8 mouse cellular contexts compared by ENCODE assay signal in the genomic region with DNA sequence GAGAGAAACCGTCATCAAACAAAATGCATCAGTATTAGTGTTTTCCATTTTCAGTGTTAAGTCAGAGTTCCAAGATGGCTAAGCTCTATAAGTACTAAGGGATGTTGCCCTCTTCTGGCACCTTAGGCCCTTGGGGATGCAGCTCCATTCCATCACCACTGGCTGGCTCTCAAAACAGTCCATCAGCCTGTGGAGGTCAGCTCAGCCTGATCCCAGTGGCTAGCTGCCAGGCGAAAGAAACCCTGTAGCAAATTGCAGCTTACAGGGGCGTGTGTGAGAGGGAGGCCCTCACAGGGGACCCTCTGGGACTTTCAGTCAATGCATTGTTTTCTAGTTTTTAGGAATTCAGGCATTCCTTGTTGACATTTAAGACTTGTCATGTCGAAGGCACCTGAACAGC. TPM values are rescaled to one million over a fixed set of nuclear protein-coding genes. Genes with fewer than 3 reads are reported as not detected.
DNase-seq lines count a peak whose midpoint lies in the region; ATAC-seq and TF ChIP-seq lines count a peak whose summit lies in the region.

No protein-coding gene starts in this region.

- ATAC-seq in hindbrain, embryonic 12.5 days (ENCODE audit: low FRiP score): peak; percentile 43; the same call in 1 of the 2 replicates

- H3K9me3 ChIP-seq in hindbrain, embryonic 12.5 days (replicated peaks): no peaks in the 10 kb centered on the region
- H3K9me3 ChIP-seq in hindbrain, embryonic 10.5 days: no peaks in the 10 kb centered on the region

- TF ChIP-seq CTCF in left cerebral cortex, adult 2 months (IDR thresholded peaks at IDR 0.05): no peak; the same call in 1 of the 2 replicates

- H3K4me1 ChIP-seq in hindbrain, embryonic 12.5 days: peaks cover 6% of the 10 kb centered on the region; the same call in 1 of the 2 replicates
- H3K4me1 ChIP-seq in hindbrain, embryonic 10.5 days (replicated peaks): no peaks in the 10 kb centered on the region

- no peak overlapping the region for H3K4me2 ChIP-seq in hindbrain, embryonic 12.5 days (replicated peaks)

- no peaks in the 10 kb centered on the region for H3K27me3 ChIP-seq in hindbrain, embryonic 12.5 days
- H3K27me3 ChIP-seq in hindbrain, embryonic 10.5 days (ENCODE audit: insufficient read depth, poor library complexity, severe bottlenecking): no peaks in the 10 kb centered on the region

- DNase-seq in hindbrain, embryonic 10.5 days (ENCODE audit: low spot score): no peak
- DNase-seq in adrenal gland, adult 2 months: peak; percentile 56
- peak; percentile 20 to 39 for DNase-seq in gastrocnemius, postnatal 4 days (ENCODE audit: low spot score in 2 of 2)
- peak; percentile 45 to 47 for DNase-seq in kidney, postnatal 25 days
- DNase-seq in spleen, postnatal 14 days (ENCODE audit: low spot score in 2 of 2): no peak
- DNase-seq in frontal cortex, postnatal 25 days (ENCODE audit: low spot score in 2 of 2): no peak
- no peak for DNase-seq in left cerebral cortex, adult 2 months (ENCODE audit: extremely low spot score in 1 of 2, low spot score in 2 of 2)

- WGBS in hindbrain, embryonic 12.5 days: 36% methylated on average over 3 of the region's 4 CpGs
- 53% methylated on average over 4 of the region's 4 CpGs for WGBS in hindbrain, embryonic 10.5 days

- no peaks in the 10 kb centered on the region for H3K36me3 ChIP-seq in hindbrain, embryonic 12.5 days
- H3K36me3 ChIP-seq in hindbrain, embryonic 10.5 days: no peaks in the 10 kb centered on the region

- no peak overlapping the region for H3K4me3 ChIP-seq in hindbrain, embryonic 12.5 days
- no peak overlapping the region for H3K4me3 ChIP-seq in hindbrain, embryonic 10.5 days
- no peak overlapping the region for H3K4me3 ChIP-seq in left cerebral cortex, adult 2 months

- H3K9ac ChIP-seq in hindbrain, embryonic 12.5 days: no peak overlapping the region

- H3K27ac ChIP-seq in hindbrain, embryonic 12.5 days: no peak overlapping the region
- no peak overlapping the region for H3K27ac ChIP-seq in hindbrain, embryonic 10.5 days
- H3K27ac ChIP-seq in left cerebral cortex, adult 2 months: no peak overlapping the region

- intact Hi-C loops in left cerebral cortex, adult 2 months (cut with DNase I): no loop called here

RNA-seq across cellular contexts. Expression of gene Eps8, which starts 40.8 kb away (rescaled TPM):
- polyA plus RNA-seq in hindbrain, embryonic 12.5 days (2016; fragmentation: Nextera tagmentation; extraction: Ambion mirVana): 11.9 and 13.6 TPM in 2 replicates
- polyA plus RNA-seq in hindbrain, embryonic 10.5 days (2016; fragmentation: Nextera tagmentation; extraction: Ambion mirVana): 4.5 and 5.8 TPM in 2 replicates
- 10 to 100 TPM; 18.8 to 51.5 TPM for total RNA-seq in adrenal gland, adult 2 months (2021)
- polyA plus RNA-seq in adrenal gland, adult 2 months (2012; rRNA removed): 10.6 and 22.1 TPM in 2 replicates
- 10 to 100 TPM; 21.1 to 22.3 TPM for total RNA-seq in gastrocnemius, postnatal 4 days (2021)
- total RNA-seq in left cerebral cortex, adult 2 months (2021): 10 to 100 TPM; 31.6 to 35.3 TPM

Comparison
In these comparisons a context has a peak if more than half of its experiments do, and no peak if none do; other contexts are left out.
1. DNase-seq: peak in adrenal gland, adult 2 months (single experiment), gastrocnemius, postnatal 4 days (2 of 2) and kidney, postnatal 25 days (2 of 2); none in hindbrain, embryonic 10.5 days (single experiment), spleen, postnatal 14 days (0 of 2), frontal cortex, postnatal 25 days (0 of 2) and left cerebral cortex, adult 2 months (0 of 2).